Mouse (Mus musculus) olfactory bulb, adult 2 months (tissue): ENCODE measurements at regions not wholly inside any gene's neighbourhood (a gene's known extent, or its start where the extent isn't known, plus 50 kb on each side); places are given as distances from the start of the nearest gene placed in this dataset.

ENCODE experiments used
- H3K27ac ChIP-seq: fragments of 200-500 bp; 2 replicates; pipeline ENCODE4 v1.5.1; 2012; ENCODE audit warnings: low read depth, low read length; ENCODE audit not compliant: insufficient read depth
- H3K4me1 ChIP-seq: fragments of 200-500 bp; 2 replicates; pipeline ENCODE4 v1.6.1; 2012; ENCODE audit warnings: low read length; ENCODE audit not compliant: control insufficient read depth, insufficient read depth
- H3K4me3 ChIP-seq: fragments of 200-500 bp; 2 replicates; pipeline ENCODE4 v1.5.1; 2012; ENCODE audit warnings: mild to moderate bottlenecking, low read depth, low read length, moderate library complexity; ENCODE audit not compliant: insufficient read depth
- CTCF ChIP-seq: fragments of 200-500 bp; IDR thresholded peaks from 2 replicates; pipeline ENCODE4 v1.5.1; 2012; ENCODE audit warnings: low read depth, mild to moderate bottlenecking, low read length, moderate library complexity; ENCODE audit not compliant: insufficient read depth
- POLR2A ChIP-seq: fragments of 200-500 bp; IDR thresholded peaks from 2 replicates; pipeline ENCODE4 v1.6.1; 2012; ENCODE audit warnings: mild to moderate bottlenecking, low read depth, low read length, moderate library complexity; ENCODE audit not compliant: insufficient read depth
- WGBS: fragments of 180-500 bp; shearing (Covaris S2); methylation state at CpG from one replicate; pipeline ENCODE4 v1.1.7; 2018; 5-methylcytosine and 5-hydroxymethylcytosine counted together

GRCm38 (mm10) chr10:106058050-106058449 lies 216.9 kb upstream of the Mettl25 start:
- no peak for TF ChIP-seq CTCF
- TF ChIP-seq POLR2A = no peak
- 83% methylated on average over 5 of the region's 5 CpGs for whole genome bisulfite sequencing
- H3K4me3 ChIP-seq = no peak overlapping the region
- H3K4me1 ChIP-seq = no peaks in the 10 kb centered on the region
- no peak overlapping the region for H3K27ac ChIP-seq

- WGBS = 91% methylated on average over 1 of the region's 1 CpGs
- H3K4me1 ChIP-seq = no peaks in the 10 kb centered on the region
- no peak overlapping the region for H3K4me3 ChIP-seq
- no peak overlapping the region for H3K27ac ChIP-seq
- TF ChIP-seq CTCF (no peak), POLR2A (no peak)
These were observed 197.3 kb upstream of the Mettl25 start for GRCm38 (mm10) chr10:106038497-106038896.

GRCm38 (mm10) chr10:106038033-106038432 lies 196.9 kb upstream of the Mettl25 start:
- TF ChIP-seq POLR2A = no peak
- no peak for TF ChIP-seq CTCF
- Histone ChIP-seq H3K4me3 (no peak overlapping the region), H3K27ac (no peak overlapping the region), H3K4me1 (no peaks in the 10 kb centered on the region)
- 86% methylated on average over 2 of the region's 2 CpGs for WGBS

DNA sequence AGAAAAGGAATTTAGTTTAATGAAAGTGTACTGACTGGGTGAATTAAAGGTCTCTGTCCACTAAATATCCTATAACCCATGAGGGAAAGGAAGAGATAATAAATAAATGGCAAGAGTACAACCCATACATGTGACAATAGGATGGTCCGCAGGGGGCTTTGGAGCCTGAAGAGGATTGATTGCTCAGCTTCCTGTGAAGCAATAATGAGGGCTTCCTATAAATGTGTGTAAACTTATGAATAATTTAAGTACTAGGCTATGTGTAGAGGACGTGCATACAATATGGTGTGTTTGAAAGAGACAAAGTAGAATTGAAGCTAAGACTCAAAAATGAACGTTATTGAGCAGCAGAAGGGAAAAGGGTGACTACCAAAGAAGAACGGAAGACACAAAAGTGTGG lies 192.2 kb upstream of the Mettl25 start:
- Histone ChIP-seq H3K4me1 (no peaks in the 10 kb centered on the region), H3K4me3 (no peak overlapping the region), H3K27ac (no peak overlapping the region)
- no peak for TF ChIP-seq CTCF
- TF ChIP-seq POLR2A = no peak
- 66% methylated on average over 4 of the region's 4 CpGs for WGBS

- no peak for TF ChIP-seq POLR2A
- no peak for TF ChIP-seq CTCF
- WGBS = 59% methylated on average over 1 of the region's 1 CpGs
- no peaks in the 10 kb centered on the region for H3K4me1 ChIP-seq
- H3K27ac ChIP-seq = no peak overlapping the region
- H3K4me3 ChIP-seq = no peak overlapping the region
These were observed 183.5 kb upstream of the Mettl25 start for GRCm38 (mm10) chr10:106024648-106025047.

DNA sequence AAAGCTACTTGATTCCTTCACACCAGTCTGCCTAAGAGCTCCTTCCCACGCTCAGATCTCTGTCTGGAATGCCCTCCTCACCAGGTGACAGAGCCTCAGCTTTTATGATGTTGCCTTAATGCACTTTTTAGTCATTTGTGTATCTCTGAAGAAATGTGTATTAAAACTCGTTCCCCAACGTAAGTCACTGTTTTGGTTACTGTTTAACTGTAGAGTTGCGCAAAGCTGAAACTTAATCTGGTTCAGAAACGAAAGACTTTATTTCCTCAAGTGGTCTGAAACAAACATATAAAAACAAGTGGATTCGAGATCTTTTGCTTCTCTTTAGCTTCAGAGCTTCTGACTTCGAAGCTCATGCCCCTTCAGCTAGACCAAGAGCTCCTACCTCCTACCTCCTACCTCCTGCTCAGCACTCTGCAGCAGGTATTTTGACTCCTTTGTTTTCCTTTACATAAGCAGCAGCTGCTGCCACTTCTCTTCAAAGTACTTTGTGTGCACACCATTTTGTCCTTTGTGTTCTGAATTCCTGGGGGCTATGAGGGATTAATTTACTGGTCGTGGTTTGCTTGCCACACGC lies 182.5 kb upstream of the Mettl25 start:
- Histone ChIP-seq H3K4me3 (no peak overlapping the region), H3K4me1 (no peaks in the 10 kb centered on the region), H3K27ac (no peak overlapping the region)
- TF ChIP-seq POLR2A (no peak), CTCF (no peak)
- 55% methylated on average over 9 of the region's 9 CpGs for WGBS

- no peak overlapping the region for H3K27ac ChIP-seq
- no peaks in the 10 kb centered on the region for H3K4me1 ChIP-seq
- TF ChIP-seq POLR2A (no peak), CTCF (no peak)
- WGBS = 81% methylated on average over 1 of the region's 1 CpGs
- H3K4me3 ChIP-seq = no peak overlapping the region
These were observed 174.8 kb upstream of the Mettl25 start for GRCm38 (mm10) chr10:106015965-106016364.

DNA sequence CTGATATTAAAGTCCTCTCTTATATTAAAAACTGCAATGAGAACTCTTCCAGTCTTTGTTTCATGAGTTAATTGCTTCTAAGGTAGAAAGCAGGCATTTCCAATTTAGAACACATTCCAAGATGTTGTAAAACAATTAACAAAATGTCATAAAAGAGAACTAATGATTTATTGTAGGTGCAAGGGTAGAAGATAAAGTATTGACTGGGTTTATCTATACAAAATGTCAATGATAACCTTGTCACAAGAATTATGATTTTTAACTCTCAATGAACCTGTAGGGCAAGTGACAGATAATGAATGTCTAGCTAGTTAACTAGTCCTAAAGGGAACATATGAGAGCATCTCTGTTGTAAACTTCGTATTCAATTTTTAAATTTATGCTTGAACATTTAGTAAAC lies 174.3 kb upstream of the Mettl25 start:
- no peak overlapping the region for H3K27ac ChIP-seq
- no peak for TF ChIP-seq CTCF
- no peak for TF ChIP-seq POLR2A
- WGBS = 74% methylated on average over 1 of the region's 1 CpGs
- H3K4me3 ChIP-seq = no peak overlapping the region
- no peaks in the 10 kb centered on the region for H3K4me1 ChIP-seq

GRCm38 (mm10) chr10:106010131-106010530 lies 169.0 kb upstream of the Mettl25 start:
- no peak overlapping the region for H3K27ac ChIP-seq
- WGBS = 51% methylated on average over 2 of the region's 2 CpGs
- H3K4me3 ChIP-seq = no peak overlapping the region
- no peak for TF ChIP-seq POLR2A
- no peak for TF ChIP-seq CTCF
- no peaks in the 10 kb centered on the region for H3K4me1 ChIP-seq

GRCm38 (mm10) chr10:106007331-106007730 lies 166.2 kb upstream of the Mettl25 start:
- 93% methylated on average over 4 of the region's 4 CpGs for WGBS
- Histone ChIP-seq H3K4me3 (no peak overlapping the region), H3K27ac (no peak overlapping the region), H3K4me1 (no peaks in the 10 kb centered on the region)
- TF ChIP-seq CTCF (no peak), POLR2A (no peak)
